Mouse (Mus musculus) bone marrow macrophage, adult 2 months (primary cell): ENCODE data around the gene AY074887.

ENCODE experiments used
- CTCF ChIP-seq: IDR thresholded peaks from 2 replicates; pipeline ENCODE4 v1.5.1; 2012; ENCODE audit warnings: low read depth, mild to moderate bottlenecking, low read length, moderate library complexity
- POLR2A ChIP-seq: IDR thresholded peaks from 2 replicates; pipeline ENCODE4 v1.6.1; 2012; ENCODE audit warnings: mild to moderate bottlenecking, low read depth, low read length, borderline replicate concordance

- no peak for TF ChIP-seq CTCF
- TF ChIP-seq POLR2A: no peak
Measured at GRCm38 (mm10) chr9:54990362-54990761, 39.6 kb upstream of the AY074887 start.
